Mouse (Mus musculus): ENCODE data around the gene Bcorl1.

Gene Bcorl1

DNA sequence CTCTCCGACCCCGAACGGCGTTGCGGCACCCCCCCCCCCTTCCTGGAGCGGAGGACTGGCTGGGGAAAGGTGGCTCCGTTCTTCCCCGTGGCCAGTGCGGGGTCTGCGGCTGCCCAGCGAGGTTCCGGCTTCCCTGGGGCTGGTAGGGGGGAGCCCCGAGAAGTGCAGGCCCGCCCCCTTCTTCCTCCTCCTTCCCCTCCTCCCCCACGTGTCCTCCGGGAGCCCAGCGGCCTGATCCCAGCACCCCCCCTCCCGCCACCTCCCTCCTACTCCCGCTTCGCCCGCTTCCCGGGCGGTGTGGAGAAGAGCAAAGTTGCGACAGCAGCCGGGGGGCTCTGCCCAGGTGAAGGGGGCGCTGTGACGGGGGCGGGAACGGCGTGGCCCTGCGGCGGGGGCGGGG is at the start of gene Bcorl1:
TSS of gene Bcorl1 (plus strand) at position 218 of the 400 bp plus-strand sequence.
- DNase-seq: peak; percentile 30 to 58

DNA sequence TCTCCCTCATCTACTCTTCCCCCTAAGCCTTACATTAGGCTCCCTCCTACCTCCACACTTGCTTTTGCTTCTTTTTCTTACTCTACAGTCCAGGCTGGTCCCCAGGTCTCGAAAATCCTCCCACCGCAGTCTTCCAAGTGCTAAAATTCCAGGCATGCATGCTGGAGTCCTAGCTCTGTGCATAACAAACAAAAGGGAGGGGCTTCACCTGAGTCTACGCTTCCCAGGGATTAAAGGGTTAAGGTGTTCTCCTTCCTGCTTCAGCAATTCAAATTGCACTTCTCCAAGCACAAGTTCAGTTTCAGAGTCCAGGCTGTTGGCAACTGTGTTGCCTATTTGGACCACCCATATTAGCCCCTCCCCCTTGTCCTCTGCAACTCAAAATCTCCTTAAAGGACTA is 49.7 kb upstream of the Bcorl1 start:
- no peak for DNase-seq

DNA sequence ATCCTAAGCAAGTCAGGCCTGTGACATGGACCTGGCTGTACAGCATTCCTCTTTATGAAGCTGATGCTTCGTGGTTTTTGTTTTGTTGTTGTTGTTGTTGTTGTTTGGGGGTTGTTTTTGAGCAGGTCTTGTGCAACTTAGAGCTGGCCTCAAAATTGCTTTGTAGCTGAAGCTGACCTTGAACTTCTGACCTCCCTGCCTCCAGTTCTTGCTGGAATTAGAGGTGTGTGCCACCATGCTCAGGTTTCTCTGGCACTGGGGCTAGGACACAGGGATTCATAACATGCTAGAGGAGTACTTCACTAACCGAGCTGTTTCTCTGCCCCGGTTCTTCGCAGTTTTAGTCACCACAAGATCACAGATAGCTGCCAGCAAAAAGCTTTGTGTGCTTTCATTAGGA is 35.8 kb upstream of the Bcorl1 start:
- no peak for DNase-seq

DNA sequence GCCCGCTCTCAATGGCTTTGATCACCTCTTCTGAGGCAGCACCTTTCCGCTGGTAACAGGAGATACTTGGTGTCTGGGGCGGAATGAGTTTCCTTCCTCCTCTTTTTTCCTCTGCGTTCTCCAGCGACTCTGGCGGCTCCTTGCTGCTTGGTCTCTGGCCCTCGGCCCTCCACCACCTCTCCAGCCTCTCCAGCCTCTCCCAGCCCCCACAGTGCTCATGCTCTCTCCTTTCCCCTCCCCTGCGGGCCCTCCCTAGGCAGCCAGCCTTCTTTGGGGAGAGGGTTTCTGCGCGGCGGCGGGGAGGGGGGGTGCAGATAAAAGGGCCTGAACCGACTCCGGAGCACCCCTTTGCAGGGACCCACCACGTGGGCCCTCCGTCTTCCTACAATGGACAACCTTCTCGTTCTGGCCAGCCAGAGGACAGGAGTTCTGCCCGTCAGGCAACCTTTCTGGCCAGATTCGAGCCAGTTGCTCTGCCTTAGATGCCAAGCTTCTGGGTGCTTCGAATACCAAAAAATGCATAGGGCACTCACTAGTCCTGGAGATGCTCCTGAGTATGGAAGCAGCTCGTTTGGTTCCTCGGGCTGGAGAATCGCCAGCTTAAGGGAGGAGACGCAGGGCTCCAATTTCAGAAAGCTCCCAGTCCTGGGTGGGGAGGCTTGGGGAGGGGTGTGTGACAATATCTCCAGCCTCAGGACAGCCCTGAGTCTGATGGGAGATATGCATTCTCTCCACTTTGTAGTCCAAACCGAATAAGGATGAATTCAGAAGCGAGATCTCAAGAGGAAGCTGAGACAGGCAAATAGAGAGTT is 30.2 kb upstream of the Bcorl1 start:
- peak; percentile 11 to 24 for DNase-seq

DNA sequence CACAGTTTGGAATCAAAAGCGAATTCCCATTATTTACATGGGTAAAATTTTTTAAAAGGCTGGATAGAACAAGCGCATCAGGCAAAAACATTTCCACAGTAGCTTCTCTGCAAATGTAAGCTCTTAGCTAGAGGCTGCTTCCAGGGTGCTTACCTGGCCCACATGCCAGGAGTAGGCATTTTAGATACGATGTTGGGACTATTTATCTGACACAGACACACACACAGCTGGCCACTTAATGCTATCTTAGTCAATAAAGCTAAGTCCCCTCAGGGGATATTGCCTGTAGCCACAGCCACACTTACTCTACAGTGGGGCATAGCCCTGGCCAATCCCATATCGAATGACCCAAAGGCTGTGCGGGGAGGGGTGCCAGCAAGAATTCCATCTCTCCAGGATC is 29.4 kb upstream of the Bcorl1 start:
- no peak for DNase-seq

DNA sequence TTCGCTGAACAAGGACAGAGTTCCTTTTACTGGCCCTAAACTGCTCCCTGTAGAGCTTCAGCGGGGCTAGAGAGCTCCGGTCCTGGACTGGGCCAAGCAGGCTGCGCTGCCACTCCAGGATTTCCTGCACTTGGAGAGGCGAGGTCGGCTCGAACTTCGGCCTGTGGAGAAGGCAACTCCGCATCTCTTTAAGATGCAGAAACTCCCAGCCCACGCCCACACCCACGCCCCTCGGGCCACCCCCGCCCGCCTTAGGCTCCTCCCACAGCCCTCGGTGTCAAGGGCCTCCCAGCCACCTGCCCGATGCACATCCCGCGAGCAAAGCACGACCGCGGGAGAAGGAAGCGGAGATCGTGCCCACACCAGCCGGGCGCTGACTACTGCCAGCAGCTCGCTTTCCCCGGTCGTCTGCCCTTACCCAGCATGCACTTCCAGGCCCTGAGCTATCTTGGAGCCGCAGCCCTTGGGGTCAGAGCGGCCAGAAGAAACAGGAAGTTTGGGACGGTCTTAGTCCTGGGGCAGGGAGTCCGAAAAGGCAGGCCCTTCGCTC is 26.6 kb upstream of the Bcorl1 start:
- DNase-seq: peak; percentile 80 to 85

DNA sequence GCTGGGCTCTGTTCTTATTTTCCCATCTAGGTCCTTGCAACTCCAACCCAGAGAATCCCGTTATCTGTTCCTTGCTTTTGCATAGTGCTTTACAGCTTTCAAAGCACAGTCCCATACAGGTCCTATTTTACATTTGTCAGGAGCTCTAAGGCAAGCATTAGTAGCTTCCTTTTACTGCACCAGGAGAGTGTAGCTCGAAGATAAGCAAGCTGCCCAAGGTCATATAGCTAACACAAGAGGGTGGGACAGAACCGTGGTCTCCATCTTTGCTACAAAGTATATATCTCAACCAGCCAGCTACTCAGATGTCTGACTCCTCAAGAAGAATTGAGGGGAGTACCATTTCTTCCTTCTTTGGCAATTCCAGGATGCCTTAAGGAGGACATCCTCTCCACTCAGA is 23.7 kb upstream of the Bcorl1 start:
- no peak for DNase-seq

DNA sequence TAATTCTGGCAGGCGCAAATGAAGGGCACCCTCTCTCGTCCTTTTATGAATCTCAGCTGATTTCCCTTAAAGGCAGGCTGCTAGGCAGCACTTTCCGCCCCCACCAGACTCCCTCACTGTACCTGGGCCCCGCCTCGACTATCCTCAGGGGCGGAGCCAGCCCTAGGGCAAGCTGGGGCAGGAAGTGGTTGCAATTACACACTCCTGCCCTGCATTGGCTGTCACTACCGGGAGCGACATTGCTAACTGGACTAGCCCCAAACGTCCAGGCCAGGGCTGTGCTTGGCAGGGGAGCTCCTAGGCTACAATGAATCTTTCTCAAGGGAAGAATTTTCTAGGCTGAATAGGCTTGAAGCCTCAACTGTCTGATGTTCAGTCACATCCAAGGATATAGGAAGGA is 23.0 kb upstream of the Bcorl1 start:
- peak in 1 of 2 experiments; percentile 9 for DNase-seq

DNA sequence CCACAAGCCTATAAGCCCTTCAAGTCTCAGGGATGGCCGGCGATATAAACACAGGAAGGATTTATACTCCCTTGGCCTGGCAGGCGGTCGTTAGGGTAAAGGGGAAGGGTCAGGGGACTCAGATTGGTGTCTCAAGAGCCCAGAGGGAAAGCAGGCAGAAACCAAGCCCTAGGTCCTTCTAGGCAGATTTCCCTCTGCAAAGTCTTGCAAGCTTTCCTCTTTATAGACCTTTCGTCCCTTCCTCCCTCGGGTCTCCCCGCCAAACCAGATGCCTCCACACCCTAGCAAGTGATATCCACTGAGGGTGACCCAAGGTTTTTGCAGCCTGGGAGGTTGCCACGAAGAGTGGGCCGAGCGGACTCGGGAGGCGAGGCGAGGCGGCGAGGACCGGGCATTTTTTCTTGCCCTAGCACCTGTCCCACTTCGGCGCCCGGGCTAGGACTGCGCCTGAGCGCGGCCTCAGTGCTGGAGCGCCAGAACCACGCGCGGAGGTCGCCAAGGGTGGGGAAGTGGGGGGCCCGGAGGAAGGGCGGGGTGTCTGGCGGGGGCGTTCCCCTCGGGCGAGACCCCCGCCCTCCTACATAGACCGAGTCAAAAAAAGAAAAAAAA is 613 bp upstream of the Bcorl1 start:
- DNase-seq: peak; percentile 27 to 33

DNA sequence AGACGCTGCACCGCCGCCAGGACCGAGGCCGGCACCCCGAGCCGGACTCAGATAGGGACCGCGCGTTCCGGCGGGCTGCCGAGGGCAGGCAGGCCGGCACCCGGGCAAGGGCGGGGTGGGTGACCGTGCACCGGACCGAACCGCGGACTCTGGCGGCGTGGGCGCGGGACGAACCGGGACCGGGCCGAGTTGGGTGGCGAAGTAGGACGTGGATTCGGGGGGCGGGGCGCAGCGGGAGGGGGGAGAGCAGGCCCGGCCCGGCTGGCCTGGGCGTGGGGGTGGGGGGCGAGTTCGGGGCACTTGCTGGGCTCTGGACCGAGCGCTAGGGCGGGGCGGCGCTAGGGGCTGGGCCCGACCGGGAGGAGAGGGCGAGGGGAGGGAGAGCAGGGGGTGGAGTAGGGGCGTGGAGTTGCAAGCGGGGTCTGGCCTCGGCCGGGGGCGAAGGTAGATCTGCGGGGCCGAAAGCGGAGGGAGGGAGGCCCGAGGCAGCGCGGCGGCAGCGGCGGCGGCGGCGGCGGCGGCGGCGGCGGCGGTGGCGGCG is 533 bp downstream of the Bcorl1 start:
- DNase-seq: peak; percentile 48 to 70

DNA sequence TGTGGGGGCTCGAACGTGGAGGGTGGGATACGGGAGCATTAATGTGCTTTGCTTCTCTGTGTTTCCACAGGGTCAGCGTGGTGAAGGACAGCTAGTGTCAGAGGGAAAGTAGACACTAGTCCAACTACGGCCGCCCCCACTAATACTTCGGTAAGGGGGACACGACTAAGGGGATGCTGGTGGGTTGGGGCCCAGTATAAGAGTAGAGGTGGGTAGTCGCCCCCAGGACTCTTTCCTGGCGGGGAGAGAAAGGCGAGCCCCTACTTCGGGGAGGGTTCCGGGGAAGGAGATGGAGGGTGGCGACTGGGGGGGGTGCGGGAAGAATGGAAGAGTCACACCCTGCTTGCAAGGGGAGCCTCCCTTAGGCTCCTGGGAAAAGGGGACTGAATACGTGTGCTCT is 1.6 kb downstream of the Bcorl1 start:
- peak; percentile 12 to 24 for DNase-seq

DNA sequence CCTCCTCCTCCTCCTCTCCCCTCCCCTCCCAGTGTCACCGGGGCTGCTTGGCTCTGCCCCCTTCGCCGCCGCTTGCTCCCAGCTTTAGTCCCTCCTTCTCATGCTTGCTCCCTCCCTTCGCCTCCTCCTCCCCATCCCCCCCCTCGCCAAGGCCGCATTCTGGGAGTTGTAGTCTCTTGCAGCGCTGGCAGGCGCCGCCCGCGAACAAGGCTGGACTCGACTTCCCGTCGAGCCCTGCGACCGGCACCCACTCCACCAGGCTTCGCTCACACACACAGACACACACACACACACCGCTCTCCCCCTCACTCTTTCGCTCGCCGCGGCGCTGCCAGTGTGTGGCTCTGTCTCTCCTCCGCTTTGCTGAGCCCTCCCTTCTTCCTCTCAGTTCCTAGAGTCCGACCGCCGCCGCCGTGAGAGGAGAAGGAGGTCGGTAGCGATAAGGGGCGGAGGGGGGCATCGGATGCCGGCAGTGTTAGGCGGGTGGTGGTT is 2.3 kb downstream of the Bcorl1 start:
- DNase-seq: peak; percentile 93 to 96

DNA sequence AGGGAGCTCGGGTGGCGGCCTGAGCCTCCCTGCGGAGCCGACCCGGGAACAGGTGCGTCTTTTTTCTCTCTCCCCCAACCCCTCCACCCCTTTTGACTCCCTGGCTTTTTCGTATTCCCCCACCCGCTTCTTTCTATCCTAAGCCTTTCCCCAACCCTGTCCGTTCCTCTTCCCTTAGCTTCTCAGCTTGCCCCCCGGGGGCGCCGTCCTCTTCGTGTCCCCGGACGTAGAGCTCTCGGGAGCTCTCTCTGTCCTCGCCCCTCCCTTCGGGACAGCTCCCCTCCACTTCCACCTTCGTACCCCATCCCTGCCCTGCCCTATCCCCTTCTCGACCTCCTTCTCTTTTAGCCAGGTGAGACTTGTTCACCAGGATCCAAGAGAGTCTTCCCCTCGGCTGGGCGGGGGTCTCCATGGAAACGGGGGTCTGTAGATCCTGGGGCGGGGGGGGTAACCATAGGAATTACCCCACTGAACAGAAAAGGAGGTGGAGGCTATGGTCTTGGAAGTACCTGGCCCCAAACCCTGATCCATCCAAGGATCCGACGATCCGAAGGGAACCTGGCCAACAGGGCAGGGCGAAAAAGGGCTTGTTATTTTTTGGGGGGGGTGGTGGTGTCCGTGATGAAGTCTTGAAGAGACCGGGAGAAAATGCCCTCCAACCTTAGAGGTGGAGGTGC is 2.9 kb downstream of the Bcorl1 start:
- DNase-seq: peak in 1 of 2 experiments; percentile 56

DNA sequence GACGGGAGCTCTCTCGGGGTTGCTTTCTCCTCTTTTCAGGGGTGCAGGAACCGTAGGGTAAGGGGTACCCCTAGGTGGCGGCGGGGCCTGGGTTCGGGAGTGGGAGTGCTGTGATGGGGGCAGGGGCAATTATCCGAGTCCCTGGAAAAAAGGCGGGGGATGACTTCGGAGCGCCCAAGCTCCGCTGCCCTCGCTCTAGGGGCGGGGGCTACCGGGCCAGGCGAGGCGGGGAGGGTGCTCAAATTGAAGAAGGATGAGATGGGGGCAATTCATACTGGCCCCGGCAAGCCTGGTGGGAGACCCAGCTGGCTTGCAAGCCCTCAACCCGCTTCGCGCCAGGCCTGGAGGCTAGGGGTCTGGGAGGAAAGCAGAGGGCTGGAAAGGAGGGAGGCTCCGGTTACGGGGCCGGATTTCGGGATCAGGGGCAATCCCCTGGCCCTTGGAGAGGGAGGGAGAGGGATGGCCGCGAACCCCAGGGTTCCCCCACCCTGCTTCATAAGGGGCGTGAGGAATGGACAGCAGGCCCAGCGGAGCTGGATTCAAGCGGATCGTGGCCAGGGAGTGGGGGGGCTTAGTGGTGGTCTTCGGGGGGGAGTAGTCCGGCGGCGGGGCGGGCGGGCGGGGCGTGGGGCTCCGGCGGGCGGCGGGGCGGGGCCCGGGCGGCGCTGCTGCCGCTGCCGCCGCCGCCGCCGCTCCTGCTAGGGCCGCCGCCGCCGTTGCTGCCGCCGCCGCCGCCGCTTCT is 3.7 kb downstream of the Bcorl1 start:
- DNase-seq: peak; percentile 53 to 55

DNA sequence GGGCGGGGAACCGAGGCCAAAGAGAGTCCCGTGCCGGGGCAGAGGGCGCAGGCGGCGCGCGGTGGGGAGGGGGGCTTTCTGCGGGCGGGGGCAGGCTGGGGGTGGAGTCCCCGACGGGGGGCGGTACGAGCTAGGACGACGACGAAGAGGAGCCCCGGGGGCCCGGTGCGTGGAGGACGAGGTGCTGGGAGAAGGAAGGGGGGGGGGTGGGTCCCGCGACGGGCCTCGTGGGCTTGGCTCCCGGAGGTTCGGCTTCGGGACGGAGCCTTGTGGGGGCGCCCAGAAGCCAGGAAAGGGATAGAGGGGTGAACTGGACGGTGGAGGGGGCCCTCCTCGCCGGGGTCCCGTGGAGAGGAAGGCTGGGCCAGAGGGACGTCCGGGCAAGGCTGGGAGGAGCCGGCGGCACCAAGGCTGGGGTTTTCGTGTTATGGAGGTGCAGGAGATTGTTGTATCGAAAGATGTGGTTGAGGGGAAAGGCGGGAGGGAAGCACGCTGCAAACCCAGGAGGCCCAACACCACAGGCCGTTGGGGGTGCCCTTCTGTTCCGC is 4.3 kb downstream of the Bcorl1 start:
- peak; percentile 45 to 56 for DNase-seq

DNA sequence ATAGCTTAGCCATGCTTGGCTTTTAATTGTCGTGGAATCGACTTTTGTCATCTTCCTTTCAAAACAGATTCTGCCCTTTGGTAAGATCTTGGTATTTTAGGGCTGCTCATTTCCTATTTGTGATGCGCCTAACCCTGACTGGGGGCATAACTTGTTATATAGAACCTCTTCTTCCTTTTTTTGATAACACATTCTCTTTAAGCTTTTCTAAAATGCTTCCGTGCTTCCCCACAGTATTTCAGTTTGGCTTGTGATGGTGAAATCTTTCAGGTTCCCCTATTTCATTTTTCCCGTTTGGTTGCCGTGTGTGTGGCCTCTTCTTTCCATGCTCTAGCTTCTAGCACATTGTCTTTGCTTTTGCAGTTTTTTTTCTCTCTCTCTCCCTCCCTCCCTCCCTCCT is 14.2 kb downstream of the Bcorl1 start:
- DNase-seq: no peak

DNA sequence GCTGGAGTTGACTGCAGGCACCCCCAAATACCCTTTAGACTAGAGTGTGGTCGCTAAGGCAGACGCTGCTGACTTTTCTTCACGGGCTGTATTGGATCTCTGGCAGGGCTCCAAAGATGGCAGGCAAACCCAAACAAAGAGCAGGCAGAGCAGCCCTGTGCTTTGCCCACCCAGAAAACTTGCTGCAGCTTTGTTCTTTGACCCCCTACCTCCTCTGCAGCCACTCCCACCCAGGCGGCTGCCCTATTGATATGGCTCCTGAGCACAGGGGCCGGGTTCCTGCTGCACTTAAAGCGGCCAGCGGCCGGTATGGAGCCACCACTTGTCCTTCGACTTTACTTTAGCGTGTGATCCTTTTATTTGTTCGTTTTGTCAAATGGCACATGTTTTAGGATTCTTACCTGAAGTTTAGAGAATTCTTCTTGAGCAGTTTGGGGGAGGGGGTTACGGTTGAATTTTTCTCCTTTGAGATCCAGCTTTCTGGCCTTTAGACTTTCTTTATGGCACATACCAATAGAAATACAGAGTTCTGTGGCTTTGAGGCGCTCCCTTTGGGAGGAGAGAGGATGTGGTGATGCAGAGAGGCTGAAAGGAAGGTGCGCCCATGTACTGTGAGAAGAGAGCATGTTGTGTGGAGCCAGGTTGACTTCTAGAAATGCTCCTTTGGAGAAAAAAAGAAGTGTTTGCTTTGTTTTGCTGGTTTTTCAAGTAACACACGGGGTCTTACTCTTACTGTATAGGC is 24.8 kb downstream of the Bcorl1 start:
- DNase-seq: peak; percentile 27 to 34

DNA sequence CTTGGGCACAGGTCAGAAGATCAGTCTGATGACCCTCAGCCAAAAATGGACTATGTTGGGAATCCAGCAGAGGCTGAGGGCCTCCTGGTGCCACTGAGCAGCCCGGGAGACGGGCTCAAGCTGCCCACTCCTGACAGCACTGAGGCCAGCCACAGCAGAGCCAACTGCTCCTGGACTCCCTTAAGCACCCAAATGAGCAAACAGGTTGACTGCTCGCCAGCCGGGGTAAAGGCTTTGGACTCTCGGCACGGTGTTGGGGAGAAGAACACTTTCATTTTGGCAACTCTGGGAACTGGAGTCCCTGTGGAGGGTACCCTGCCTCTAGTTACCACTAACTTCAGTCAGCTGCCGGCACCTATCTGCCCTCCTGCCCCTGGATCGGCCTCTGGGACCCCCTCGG is 26.7 kb downstream of the Bcorl1 start:
- no peak for DNase-seq

DNA sequence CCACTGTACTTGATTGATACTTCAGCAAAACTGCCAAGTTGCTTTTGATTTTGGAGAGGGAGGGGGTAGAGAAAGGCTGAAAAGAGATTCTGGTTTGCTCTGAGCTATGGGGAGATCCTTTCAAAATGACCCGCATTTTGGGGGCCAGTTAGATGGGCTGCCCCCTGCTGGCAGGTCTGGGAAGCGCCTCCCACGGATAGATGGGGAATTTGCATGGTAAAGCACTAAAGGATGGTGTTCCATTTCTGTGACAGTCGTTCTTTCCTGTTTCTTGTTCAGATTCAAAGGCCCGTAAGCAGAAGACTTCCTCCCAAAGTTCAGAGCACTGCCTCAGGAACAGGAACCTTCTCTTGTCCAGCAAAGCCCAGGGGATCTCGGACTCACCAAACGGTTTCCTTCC is 42.5 kb downstream of the Bcorl1 start:
- DNase-seq: peak; percentile 67 to 74

DNA sequence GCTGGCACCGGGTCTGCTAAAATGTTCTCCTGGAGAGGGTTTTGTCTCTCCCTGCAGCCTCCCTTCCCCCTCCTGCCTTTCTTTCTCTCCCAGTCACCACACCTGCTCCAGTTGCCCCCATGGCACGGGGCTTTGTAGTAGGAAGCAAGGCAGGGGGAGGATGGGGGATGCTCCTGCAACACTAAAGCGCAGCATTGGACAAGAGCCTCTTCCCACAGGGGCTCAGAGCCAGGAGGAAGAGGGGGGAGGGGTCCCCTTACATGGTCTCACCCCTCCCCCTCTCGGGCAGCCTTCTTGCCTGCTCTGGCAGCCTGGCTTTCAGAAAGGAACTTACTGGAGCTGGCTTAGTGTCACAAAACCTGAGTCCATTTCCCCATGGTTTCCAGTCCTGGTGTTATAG is 44.8 kb downstream of the Bcorl1 start:
- DNase-seq: peak; percentile 28 to 58

DNA sequence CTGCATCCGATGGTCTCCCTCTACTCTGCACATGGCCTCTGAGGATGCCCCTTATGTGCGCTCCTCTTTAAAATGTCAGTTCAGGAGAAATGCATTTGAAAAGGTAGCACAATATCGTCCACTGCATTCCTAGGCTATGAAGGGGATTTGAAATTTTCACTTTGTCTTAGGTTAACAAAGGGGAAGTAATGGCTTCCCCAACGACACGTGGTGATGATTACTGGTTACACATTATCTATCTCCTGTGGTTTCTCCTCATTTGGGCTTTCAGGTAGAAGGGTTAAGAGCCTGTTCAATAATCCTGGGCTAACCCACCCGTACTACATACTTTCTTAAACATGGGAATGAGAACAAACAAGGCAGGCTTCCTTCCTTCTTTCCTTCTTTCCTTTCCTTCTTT is 48.2 kb downstream of the Bcorl1 start:
- DNase-seq: no peak
